Mouse (Mus musculus) right cerebral cortex, postnatal 4 days (tissue): ENCODE measurements around the gene Nkx2-3.
A peak's percentile ranks its signal among the peaks of the same experiment; 100 is the strongest.

Experiments
- DNase-seq: peaks from one replicate; pipeline ENCODE4 v3.0.0-alpha.2; 2022

The Nkx2-3 gene

GRCm38 (mm10) chr19:43626160-43626559, 14.0 kb downstream of the Nkx2-3 start:
- no peak for DNase-seq

GRCm38 (mm10) chr19:43627345-43627744, 15.2 kb downstream of the Nkx2-3 start:
- no peak for DNase-seq

GRCm38 (mm10) chr19:43629088-43629487, 17.0 kb downstream of the Nkx2-3 start:
- DNase-seq: no peak

GRCm38 (mm10) chr19:43630466-43631251, 18.5 kb downstream of the Nkx2-3 start:
- peak; percentile 81 for DNase-seq

GRCm38 (mm10) chr19:43641833-43642232, 29.7 kb downstream of the Nkx2-3 start:
- no peak for DNase-seq

- DNase-seq: no peak
Observed at GRCm38 (mm10) chr19:43642843-43643242, 30.7 kb downstream of the Nkx2-3 start.

- DNase-seq: no peak
Observed at GRCm38 (mm10) chr19:43645508-43645907, 33.4 kb downstream of the Nkx2-3 start.

GRCm38 (mm10) chr19:43646852-43647251, 34.7 kb downstream of the Nkx2-3 start:
- DNase-seq: no peak

GRCm38 (mm10) chr19:43647261-43647660, 35.1 kb downstream of the Nkx2-3 start:
- DNase-seq: no peak

GRCm38 (mm10) chr19:43648343-43648742, 36.2 kb downstream of the Nkx2-3 start:
- no peak for DNase-seq

- no peak for DNase-seq
Observed at GRCm38 (mm10) chr19:43651241-43651785, 39.2 kb downstream of the Nkx2-3 start.

GRCm38 (mm10) chr19:43655735-43656492, 43.8 kb downstream of the Nkx2-3 start:
- peak; percentile 84 for DNase-seq

GRCm38 (mm10) chr19:43659632-43660031, 47.5 kb downstream of the Nkx2-3 start:
- DNase-seq: no peak

- no peak for DNase-seq
Observed at GRCm38 (mm10) chr19:43660774-43661173, 48.6 kb downstream of the Nkx2-3 start.

GRCm38 (mm10) chr19:43662176-43662967, 50.2 kb downstream of the Nkx2-3 start:
- DNase-seq: no peak

GRCm38 (mm10) chr19:43663471-43663870, 51.3 kb downstream of the Nkx2-3 start:
- DNase-seq: no peak
